Mouse (Mus musculus) myocyte (in vitro differentiated cells): Measurements from ENCODE around the gene Taf8.

ENCODE experiments used
- E2F4 ChIP-seq: IDR thresholded peaks from one replicate; pipeline ENCODE4 v1.6.1; 2011; ENCODE audit warnings: mild to moderate bottlenecking, control low read depth, moderate library complexity; ENCODE audit not compliant: insufficient read depth
- MAX ChIP-seq: IDR thresholded peaks from one replicate; pipeline ENCODE4 v1.6.1; 2011; ENCODE audit warnings: low read depth, mild to moderate bottlenecking, control low read depth
- POLR2A ChIP-seq: IDR thresholded peaks from one replicate; pipeline ENCODE4 v1.6.1; 2011; ENCODE audit warnings: low read depth, mild to moderate bottlenecking, control low read depth, moderate library complexity; ENCODE audit not compliant: insufficient read length
- POLR2AphosphoS2 ChIP-seq: IDR thresholded peaks from one replicate; pipeline ENCODE4 v1.6.1; 2011; ENCODE audit warnings: low read depth, control low read depth; ENCODE audit not compliant: insufficient read length
- REST ChIP-seq: IDR thresholded peaks from one replicate; pipeline ENCODE4 v1.6.1; 2011; ENCODE audit warnings: mild to moderate bottlenecking, control low read depth, moderate library complexity; ENCODE audit not compliant: insufficient read depth, insufficient read length
- SRF ChIP-seq: IDR thresholded peaks from one replicate; pipeline ENCODE4 v1.6.1; 2011; ENCODE audit warnings: low read depth; ENCODE audit not compliant: control insufficient read depth, insufficient read length
- TCF12 ChIP-seq: IDR thresholded peaks from one replicate; pipeline ENCODE4 v1.6.1; 2011; ENCODE audit warnings: mild to moderate bottlenecking, control low read depth; ENCODE audit not compliant: poor library complexity, insufficient read depth, severe bottlenecking

GRCm38 (mm10) chr17:47446025-47446424 lies 56.1 kb downstream of the Taf8 start:
- TF ChIP-seq POLR2A (no peak), REST (no peak), E2F4 (no peak), POLR2AphosphoS2 (no peak), MAX (no peak), TCF12 (no peak), SRF (no peak)
